23 mouse cellular contexts compared by ENCODE assay signal in the genomic region with DNA sequence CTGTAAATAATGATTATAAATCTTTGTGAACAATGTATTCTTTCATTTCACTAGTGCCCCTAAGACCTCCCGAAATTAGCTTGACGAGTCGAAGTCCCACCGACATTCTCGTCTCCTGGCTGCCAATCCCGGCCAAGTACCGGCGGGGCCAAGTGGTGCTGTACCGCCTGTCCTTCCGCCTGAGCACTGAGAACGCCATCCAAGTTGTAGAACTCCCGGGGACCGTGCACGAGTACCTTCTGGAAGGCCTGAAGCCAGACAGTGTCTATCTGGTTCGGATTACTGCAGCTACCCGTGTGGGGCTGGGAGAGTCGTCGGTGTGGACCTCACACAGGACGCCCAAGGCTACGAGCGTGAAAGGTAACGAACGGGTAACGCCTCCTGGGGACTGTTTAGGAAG. TPM values are rescaled to one million over a fixed set of nuclear protein-coding genes. Genes with fewer than 3 reads are reported as not detected.
A peak's percentile ranks its signal among the peaks of the same experiment; 100 is the strongest.
DNase-seq lines count a peak whose midpoint lies in the region; ATAC-seq and TF ChIP-seq lines count a peak whose summit lies in the region.
"Had no signal": no experiment of that assay in that cellular context is flagged by ENCODE, and none has a peak within 500 bp of the region (broad histone marks: within the 10 kb centered on the region; RNA-seq: fewer than 3 reads in every experiment).

No protein-coding gene starts in this region.

- no peak overlapping the region for H3K9ac ChIP-seq in midbrain, embryonic 11.5 days (ENCODE audit: low read length)
- no peak overlapping the region for H3K9ac ChIP-seq in forebrain, embryonic 12.5 days
- H3K9ac ChIP-seq: embryonic facial prominence, embryonic 12.5 days had no signal

- no peaks in the 10 kb centered on the region for H3K9me3 ChIP-seq in midbrain, embryonic 11.5 days (ENCODE audit: control insufficient read depth, low read length)
- no peaks in the 10 kb centered on the region for H3K9me3 ChIP-seq in forebrain, embryonic 12.5 days
- H3K9me3 ChIP-seq: embryonic facial prominence, embryonic 10.5 days; embryonic facial prominence, embryonic 12.5 days; G1E had no signal

- TF ChIP-seq CTCF in gastrocnemius, adult 2 months (IDR thresholded peaks at IDR 0.05), result no peak

- H3K27ac ChIP-seq in gastrocnemius, adult 2 months, result no peak overlapping the region
- H3K27ac ChIP-seq in midbrain, embryonic 11.5 days (ENCODE audit: low read depth, low read length), result no peak overlapping the region
- no peak overlapping the region for H3K27ac ChIP-seq in forebrain, embryonic 12.5 days
- H3K27ac ChIP-seq: embryonic facial prominence, embryonic 10.5 days; embryonic facial prominence, embryonic 12.5 days had no signal

- H3K36me3 ChIP-seq in midbrain, embryonic 11.5 days (ENCODE audit: control insufficient read depth, insufficient read depth, low read length), result peaks cover 10% of the 10 kb centered on the region
- 0 out of 2 replicates have a peak, but pooled peaks cover 4% of the 10 kb centered on the region for H3K36me3 ChIP-seq in forebrain, embryonic 12.5 days (replicated peaks)
- H3K36me3 ChIP-seq: G1E had no signal

- peaks cover 16% of the 10 kb centered on the region for H3K4me1 ChIP-seq in midbrain, embryonic 11.5 days (ENCODE audit: control insufficient read depth, insufficient read depth, low read length)
- H3K4me1 ChIP-seq in forebrain, embryonic 12.5 days, result peaks cover 23% of the 10 kb centered on the region
- H3K4me1 ChIP-seq: embryonic facial prominence, embryonic 12.5 days had no signal

- no peak overlapping the region for H3K4me2 ChIP-seq in midbrain, embryonic 11.5 days
- H3K4me2 ChIP-seq in forebrain, embryonic 12.5 days, result no peak overlapping the region
- H3K4me2 ChIP-seq: embryonic facial prominence, embryonic 12.5 days had no signal

- WGBS in midbrain, embryonic 11.5 days, result 95% methylated on average over 24 of the region's 24 CpGs
- whole genome bisulfite sequencing in forebrain, embryonic 12.5 days, result 90% methylated on average over 24 of the region's 24 CpGs

- H3K4me3 ChIP-seq in gastrocnemius, adult 2 months, result no peak overlapping the region
- H3K4me3 ChIP-seq in midbrain, embryonic 11.5 days (ENCODE audit: low read depth, low read length), result no peak overlapping the region
- no peak overlapping the region for H3K4me3 ChIP-seq in forebrain, embryonic 12.5 days (replicated peaks)
- H3K4me3 ChIP-seq: embryonic facial prominence, embryonic 10.5 days; embryonic facial prominence, embryonic 12.5 days had no signal

- peak; percentile 84 for DNase-seq in heart, adult 11 months
- no peak for DNase-seq in heart, postnatal 4 days
- peak; percentile 31 for DNase-seq in ES-CJ7 (ENCODE audit: low read depth, low spot score)
- peak; percentile 54 for DNase-seq in R1 (ENCODE audit: low read depth, low spot score)
- DNase-seq in gastrocnemius, adult 2 months, result no peak
- no peak for DNase-seq in midbrain, embryonic 11.5 days (ENCODE audit: low spot score, missing footprints)
- DNase-seq: adrenal gland, adult 8-10 months; adrenal gland, postnatal 14 days; adrenal gland, postnatal 36 days; B cell, adult 2 months; cerebellum, adult 11-12 months; cerebellum, adult 2 months; cerebellum, adult 9-10 months had no signal

- intact Hi-C loops in gastrocnemius, adult 2 months (cut with DNase I), result no loop called here

- no peak for ATAC-seq in midbrain, embryonic 11.5 days (ENCODE audit: low FRiP score)
- ATAC-seq in forebrain, embryonic 12.5 days (ENCODE audit: low FRiP score), result no peak
- ATAC-seq: activated CD4-positive, CD25-positive, alpha-beta regulatory T cell, adult 4 months; CD4-positive, CD25-positive, alpha-beta regulatory T cell, adult 4 months; forebrain, embryonic 14.5 days; forebrain, embryonic 16.5 days; Patski had no signal

- H3K27me3 ChIP-seq in midbrain, embryonic 11.5 days (ENCODE audit: control insufficient read depth, insufficient read depth, low read length), result no peaks in the 10 kb centered on the region
- H3K27me3 ChIP-seq in forebrain, embryonic 12.5 days, result peaks cover 64% of the 10 kb centered on the region
- H3K27me3 ChIP-seq: CH12.LX; embryonic facial prominence, embryonic 12.5 days; Patski had no signal

RNA-seq across cellular contexts. Expression of a gene that starts 50.0 kb away (rescaled TPM):
- total RNA-seq in heart, postnatal 4 days (2021), result under 1 TPM; 0.36 to 0.57 TPM
- under 1 TPM; 0.15 to 0.31 TPM for total RNA-seq in gastrocnemius, adult 2 months (2021)
- polyA plus RNA-seq in midbrain, embryonic 11.5 days (2014; fragmentation: Nextera tagmentation; extraction: Ambion mirVana), result 5.1 and 6.2 TPM in 2 replicates
- polyA plus RNA-seq in forebrain, embryonic 12.5 days (2016; fragmentation: Nextera tagmentation; extraction: Ambion mirVana), result 1.7 and 2.7 TPM in 2 replicates
- total RNA-seq: CH12.LX had no signal
- polyA plus RNA-seq: activated CD4-positive, CD25-positive, alpha-beta regulatory T cell, adult 4 months; G1E had no signal

Comparison
In these comparisons a context has a peak if more than half of its experiments do, and no peak if none do; other contexts are left out.
1. DNase-seq: peak in heart, adult 11 months (single experiment), ES-CJ7 (single experiment) and R1 (single experiment); none in heart, postnatal 4 days (single experiment), gastrocnemius, adult 2 months (single experiment) and midbrain, embryonic 11.5 days (single experiment).